Mouse (Mus musculus): Measurements from ENCODE around the gene Rasgef1b.

The Rasgef1b gene

GRCm38 (mm10) chr5:99252203-99253135, 476.4 kb downstream of the Rasgef1b start:
- DNase-seq (ENCODE audit: low spot score): peak; percentile 95

GRCm38 (mm10) chr5:99251379-99252202, 477.3 kb downstream of the Rasgef1b start:
- DNase-seq (ENCODE audit: low spot score): no peak

GRCm38 (mm10) chr5:99250820-99251219, 478.0 kb downstream of the Rasgef1b start:
- no peak for DNase-seq (ENCODE audit: low spot score)

- DNase-seq (ENCODE audit: low spot score): peak; percentile 85
Measured at GRCm38 (mm10) chr5:99248501-99248900, 480.4 kb downstream of the Rasgef1b start.

- DNase-seq (ENCODE audit: low spot score): peak; percentile 14
Measured at GRCm38 (mm10) chr5:99247915-99248314, 480.9 kb downstream of the Rasgef1b start.

GRCm38 (mm10) chr5:99247441-99247840, 481.4 kb downstream of the Rasgef1b start:
- no peak for DNase-seq (ENCODE audit: low spot score)

- no peak for DNase-seq (ENCODE audit: low spot score)
Measured at GRCm38 (mm10) chr5:99246972-99247371, 481.9 kb downstream of the Rasgef1b start.

GRCm38 (mm10) chr5:99241988-99242740, 486.7 kb downstream of the Rasgef1b start:
- DNase-seq (ENCODE audit: low spot score): no peak

- no peak for DNase-seq (ENCODE audit: low spot score)
Measured at GRCm38 (mm10) chr5:99240501-99240900, 488.4 kb downstream of the Rasgef1b start.

- DNase-seq (ENCODE audit: low spot score): no peak
Measured at GRCm38 (mm10) chr5:99239677-99240076, 489.2 kb downstream of the Rasgef1b start.

GRCm38 (mm10) chr5:99238150-99238549, 490.7 kb downstream of the Rasgef1b start:
- DNase-seq (ENCODE audit: low spot score): no peak

GRCm38 (mm10) chr5:99236888-99237752, 491.7 kb downstream of the Rasgef1b start:
- DNase-seq (ENCODE audit: low spot score): no peak

- DNase-seq (ENCODE audit: low spot score): no peak
Measured at GRCm38 (mm10) chr5:99236431-99236830, 492.4 kb downstream of the Rasgef1b start.

- DNase-seq (ENCODE audit: low spot score): no peak
Measured at GRCm38 (mm10) chr5:99234275-99234674, 494.6 kb downstream of the Rasgef1b start.

- DNase-seq (ENCODE audit: low spot score): no peak
Measured at GRCm38 (mm10) chr5:99233176-99233575, 495.7 kb downstream of the Rasgef1b start.

- no peak for DNase-seq (ENCODE audit: low spot score)
Measured at GRCm38 (mm10) chr5:99232410-99232809, 496.5 kb downstream of the Rasgef1b start.

- DNase-seq (ENCODE audit: low spot score): no peak
Measured at GRCm38 (mm10) chr5:99230476-99230875, 498.4 kb downstream of the Rasgef1b start.

GRCm38 (mm10) chr5:99227361-99227760, 501.5 kb downstream of the Rasgef1b start:
- DNase-seq (ENCODE audit: low spot score): no peak

- no peak for DNase-seq (ENCODE audit: low spot score)
Measured at GRCm38 (mm10) chr5:99224571-99225011, 504.3 kb downstream of the Rasgef1b start.

GRCm38 (mm10) chr5:99223869-99224498, 504.9 kb downstream of the Rasgef1b start:
- no peak for DNase-seq (ENCODE audit: low spot score)
